Mouse (Mus musculus): ENCODE measurements around the gene Mfrp.

GRCm38 (mm10) chr9:44116182-44116581 lies 14.7 kb downstream of the Mfrp start:
- TF ChIP-seq POLR2A (IDR thresholded peaks at IDR 0.05; ENCODE audit: extremely low read depth, insufficient read depth, low read length) (no peak), CTCF (IDR thresholded peaks at IDR 0.05; ENCODE audit: extremely low read depth, insufficient read depth, low read length) (no peak)
